Mouse (Mus musculus): ENCODE results near the gene Cbx6.

GRCm38 (mm10) chr15:79794173-79794572, 40.3 kb downstream of the Cbx6 start:
- TF ChIP-seq CTCF (IDR thresholded peaks at IDR 0.05; ENCODE audit: extremely low read depth, insufficient read depth, low read length) (no peak), POLR2A (IDR thresholded peaks at IDR 0.05; ENCODE audit: extremely low read depth, insufficient read depth, low read length) (no peak)
